Mouse (Mus musculus) right cerebral cortex, adult 18-20 months (tissue): Measurements from ENCODE around the gene Smg6.

Experiments
- DNase-seq: peaks from one replicate; pipeline ENCODE4 v3.0.0; 2022; ENCODE audit warnings: mixed read lengths

Smg6 gene

GRCm38 (mm10) chr11:75049807-75050206 lies 124.2 kb downstream of the Smg6 start:
- no peak for DNase-seq

GRCm38 (mm10) chr11:75051239-75051638 lies 125.6 kb downstream of the Smg6 start:
- DNase-seq = no peak

- no peak for DNase-seq
These were observed 126.3 kb downstream of the Smg6 start for GRCm38 (mm10) chr11:75051712-75052550.

- peak; percentile 28 for DNase-seq
These were observed 127.4 kb downstream of the Smg6 start for GRCm38 (mm10) chr11:75053020-75053419.

- DNase-seq = no peak
These were observed 128.1 kb downstream of the Smg6 start for GRCm38 (mm10) chr11:75053722-75054121.

DNA sequence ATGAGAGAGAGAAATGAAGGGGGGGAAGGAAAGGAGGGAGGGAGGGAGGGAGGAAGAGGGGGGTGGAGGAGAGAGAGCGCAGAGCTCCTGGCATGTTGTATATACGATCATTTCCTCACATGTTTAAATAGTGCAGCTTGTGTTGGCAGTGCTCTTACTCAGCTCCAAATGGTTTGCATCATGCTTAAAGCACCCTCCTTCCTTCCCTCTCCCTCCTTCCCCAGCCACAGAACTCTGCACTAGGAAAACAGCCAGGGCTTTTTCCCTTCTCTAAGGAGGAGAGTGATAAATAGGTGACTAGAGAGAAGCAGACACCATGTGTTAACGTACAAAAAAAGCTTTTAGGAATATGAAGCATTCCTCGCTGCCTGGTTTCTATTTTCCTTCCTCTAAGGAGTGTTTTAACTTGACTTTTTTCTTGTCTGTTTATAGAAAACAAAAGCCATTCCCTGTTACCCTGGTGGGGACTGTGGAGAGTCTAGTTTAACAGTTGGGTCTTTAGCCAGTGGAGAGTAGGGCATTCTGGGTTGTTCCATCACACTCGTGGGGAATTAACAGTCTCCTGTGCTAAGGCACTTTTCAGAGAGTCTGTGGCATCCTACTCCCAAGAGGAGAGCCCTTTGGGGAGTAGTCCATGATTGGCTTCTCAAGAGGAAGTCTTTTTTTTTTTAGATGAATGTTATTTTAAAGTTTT lies 128.7 kb downstream of the Smg6 start:
- peak; percentile 49 for DNase-seq

DNA sequence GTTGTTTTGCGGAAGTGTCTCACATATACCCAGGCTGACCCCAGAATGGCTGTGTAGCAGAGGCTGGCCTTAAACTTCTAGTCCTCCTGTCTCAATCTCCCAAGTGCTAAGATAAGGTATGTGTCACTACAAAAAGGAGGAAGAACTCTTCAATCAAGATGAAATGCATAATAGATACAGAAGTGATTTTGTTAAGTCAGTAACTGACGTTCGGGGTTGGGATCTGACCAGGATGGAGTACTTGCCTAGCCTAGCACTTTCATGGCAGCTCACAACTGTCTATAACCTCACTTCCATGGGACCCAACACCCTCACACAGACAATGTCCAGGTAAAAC lies 129.2 kb downstream of the Smg6 start:
- no peak for DNase-seq

GRCm38 (mm10) chr11:75062650-75063049 lies 137.0 kb downstream of the Smg6 start:
- no peak for DNase-seq

DNA sequence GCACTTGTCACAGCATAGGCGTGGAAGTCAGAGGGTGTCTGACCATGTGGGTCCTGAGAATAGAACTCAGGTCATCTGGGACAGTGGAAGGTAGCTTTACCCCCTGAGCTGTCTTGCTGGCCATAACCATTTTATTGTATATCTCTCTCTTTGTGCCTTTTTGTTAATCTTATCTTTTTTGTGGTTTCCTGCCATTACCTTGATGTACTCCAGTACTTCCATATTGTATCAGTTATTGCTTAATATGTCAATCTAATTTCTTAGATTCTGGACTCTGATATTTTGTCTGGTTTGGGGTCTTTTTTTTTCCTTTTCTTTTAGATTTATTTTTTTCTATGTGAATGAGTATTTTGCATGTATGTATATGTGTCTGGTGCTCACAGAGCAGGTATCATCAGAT lies 138.6 kb downstream of the Smg6 start:
- DNase-seq = no peak

GRCm38 (mm10) chr11:75071352-75071751 lies 145.7 kb downstream of the Smg6 start:
- DNase-seq = no peak

DNA sequence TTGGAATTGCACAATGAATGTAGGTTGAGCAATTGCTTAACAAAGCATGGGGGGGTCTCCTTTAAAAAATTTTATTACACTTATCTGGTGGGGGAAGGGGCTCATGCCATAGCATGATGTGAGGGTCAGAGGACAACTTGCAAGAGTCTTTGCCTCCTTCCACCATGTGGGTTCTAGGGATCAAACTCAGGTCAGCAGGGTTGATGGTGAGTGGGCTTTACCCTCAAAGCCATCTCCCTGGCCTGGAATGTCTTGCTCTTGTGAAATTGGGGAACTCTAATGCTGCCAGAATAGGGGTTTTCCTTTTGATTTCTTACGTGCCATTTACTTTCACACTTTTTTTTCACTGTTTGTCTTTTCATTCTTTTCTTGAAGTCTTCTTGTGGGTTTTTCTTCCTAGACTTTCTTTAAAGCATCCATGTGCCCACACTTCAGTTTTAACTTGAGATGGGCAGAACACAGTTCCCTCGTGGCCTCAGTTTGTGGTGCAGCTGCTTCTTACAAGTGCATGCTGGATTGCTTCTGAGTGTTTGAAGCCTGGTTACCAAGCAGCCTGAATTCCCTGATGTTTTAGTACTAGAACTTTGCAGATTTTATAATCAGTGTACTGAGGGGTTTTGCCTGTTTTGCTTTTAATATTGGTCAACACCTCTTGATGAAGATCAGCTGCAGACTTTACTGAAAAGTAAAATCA lies 147.5 kb downstream of the Smg6 start:
- no peak for DNase-seq

DNA sequence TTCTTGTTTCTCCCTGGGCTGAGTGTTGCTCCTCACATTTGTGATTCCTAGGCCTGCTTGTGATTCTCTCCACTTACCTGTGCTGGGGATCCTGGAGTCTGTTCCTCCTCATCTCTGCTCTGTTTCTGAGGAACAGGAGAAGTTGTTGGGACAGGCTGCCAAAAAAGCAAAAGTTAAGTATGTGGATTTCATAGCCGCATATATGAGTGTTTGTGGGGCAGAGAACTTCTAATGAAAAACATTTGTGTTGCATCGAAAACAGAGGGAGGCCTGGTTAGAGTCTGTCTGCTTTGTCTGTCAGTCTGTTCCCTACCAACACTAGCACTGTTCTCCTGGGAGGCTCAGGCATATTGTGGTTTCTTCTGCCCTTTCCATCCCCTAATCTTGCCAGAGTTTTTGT lies 148.1 kb downstream of the Smg6 start:
- DNase-seq = no peak

DNA sequence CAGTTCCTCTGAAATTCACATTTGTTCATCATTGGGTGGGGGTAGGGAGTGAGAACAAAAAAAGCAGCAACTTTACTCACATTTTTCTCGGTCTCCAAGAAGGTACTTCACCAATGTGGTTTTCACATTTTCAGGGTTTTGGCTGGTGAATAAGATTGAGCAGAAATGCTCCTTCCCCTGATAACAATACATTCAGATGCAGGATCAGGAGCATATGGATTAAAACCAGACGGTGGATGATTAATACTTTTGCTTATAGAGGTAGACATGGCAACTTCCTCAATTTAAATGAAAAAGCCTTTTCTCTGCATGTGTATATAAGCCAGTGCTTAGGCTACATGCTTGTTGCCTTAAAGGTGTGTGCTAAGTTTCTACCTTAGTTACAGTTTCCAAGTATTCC lies 148.9 kb downstream of the Smg6 start:
- no peak for DNase-seq

DNA sequence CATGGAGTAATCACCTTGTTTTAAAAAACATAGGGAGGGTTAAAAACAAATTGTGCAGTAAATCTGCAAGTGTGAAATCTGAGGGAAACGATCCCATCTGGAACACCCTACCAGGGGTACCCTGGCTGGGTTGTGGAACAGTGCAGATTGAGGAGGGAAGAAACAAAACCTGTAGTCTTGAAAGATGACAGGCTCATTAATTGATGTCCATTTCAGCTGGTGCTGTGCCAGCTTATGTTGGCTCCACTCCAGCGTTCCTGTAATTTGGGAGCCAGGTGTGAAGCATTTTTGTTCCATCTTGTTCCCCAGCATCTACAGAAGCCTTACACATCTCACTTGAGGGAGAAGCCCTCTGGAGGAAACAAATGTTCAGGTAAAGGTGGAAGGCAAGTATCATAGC lies 153.0 kb downstream of the Smg6 start:
- no peak for DNase-seq

DNA sequence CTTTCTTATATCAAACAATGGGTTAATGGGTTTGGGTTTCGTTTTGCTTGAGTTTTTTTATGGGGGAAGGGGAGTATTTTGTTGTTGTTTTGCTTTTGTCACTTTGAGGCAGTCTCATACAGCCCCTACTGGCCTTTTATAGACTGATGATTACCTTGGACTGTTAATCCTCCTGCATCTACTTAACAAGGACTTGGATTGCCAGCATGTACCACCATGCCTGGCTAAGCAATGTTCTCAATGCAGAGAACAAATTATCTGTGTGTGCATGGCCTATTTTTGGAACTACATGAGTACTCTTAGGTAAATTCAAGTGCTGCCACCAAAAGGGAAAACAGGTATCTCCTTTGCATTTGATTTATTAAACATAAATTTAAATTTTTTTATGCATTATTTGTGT lies 157.4 kb downstream of the Smg6 start:
- DNase-seq = no peak

DNA sequence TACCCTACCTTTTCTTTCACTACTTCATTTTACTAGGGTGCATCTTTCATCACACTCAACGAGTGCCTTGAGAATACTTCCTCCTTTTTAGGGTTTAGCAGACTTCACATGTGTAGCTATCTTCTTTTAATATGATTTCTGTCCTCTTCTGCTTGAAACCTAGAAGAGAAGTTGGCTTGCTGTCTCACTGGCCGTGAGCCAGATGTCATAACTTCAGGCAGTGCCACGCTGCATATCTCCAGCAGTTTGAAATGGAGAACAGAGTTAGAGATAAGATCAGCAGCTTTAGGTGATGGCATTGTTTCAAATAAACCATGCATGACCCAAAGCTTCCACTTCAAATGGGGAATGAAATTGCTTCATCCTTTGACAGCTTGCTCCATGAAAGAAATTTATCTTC lies 166.5 kb downstream of the Smg6 start:
- no peak for DNase-seq

- no peak for DNase-seq
These were observed 167.0 kb downstream of the Smg6 start for GRCm38 (mm10) chr11:75092656-75093055.

DNA sequence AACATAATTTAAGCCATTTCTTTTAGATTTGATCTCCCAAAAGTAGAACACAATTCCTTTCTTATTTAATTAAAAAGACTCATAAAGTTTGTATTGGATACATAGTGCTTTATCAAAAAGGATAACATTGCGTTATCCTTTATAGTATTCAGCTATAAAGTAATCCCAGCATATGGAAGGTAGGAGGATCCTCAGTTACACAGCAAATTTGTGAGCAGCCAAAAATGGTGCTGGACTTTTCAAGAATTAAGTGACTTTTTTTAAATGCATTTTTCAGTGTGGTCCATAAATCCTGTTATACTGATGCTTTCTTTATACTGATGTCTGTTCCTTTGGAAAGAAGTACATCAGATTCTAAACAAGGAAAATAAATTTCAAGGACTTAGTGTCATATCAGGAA lies 169.1 kb downstream of the Smg6 start:
- DNase-seq = no peak

- no peak for DNase-seq
These were observed 177.2 kb downstream of the Smg6 start for GRCm38 (mm10) chr11:75102763-75103339.

DNA sequence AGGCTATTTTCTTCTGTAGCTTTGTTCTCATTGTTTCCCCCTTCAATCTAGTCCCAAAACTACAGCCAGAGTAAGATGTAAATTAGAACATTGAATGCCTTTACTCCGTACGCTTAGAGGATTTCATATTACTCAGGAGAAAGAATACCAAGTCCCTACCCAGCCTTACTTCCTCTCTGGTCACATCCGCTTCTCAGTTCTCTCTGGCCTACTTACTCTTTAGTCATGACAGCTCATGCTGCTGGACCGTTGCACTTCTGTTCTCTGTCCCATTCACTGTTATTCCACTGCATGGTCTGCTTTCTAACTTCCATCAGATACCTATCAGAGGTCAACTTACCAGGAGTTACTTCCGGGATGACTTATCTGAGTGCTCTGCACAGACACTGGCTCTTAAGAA lies 181.0 kb downstream of the Smg6 start:
- no peak for DNase-seq

- DNase-seq = no peak
These were observed 183.3 kb downstream of the Smg6 start for GRCm38 (mm10) chr11:75108909-75109308.

DNA sequence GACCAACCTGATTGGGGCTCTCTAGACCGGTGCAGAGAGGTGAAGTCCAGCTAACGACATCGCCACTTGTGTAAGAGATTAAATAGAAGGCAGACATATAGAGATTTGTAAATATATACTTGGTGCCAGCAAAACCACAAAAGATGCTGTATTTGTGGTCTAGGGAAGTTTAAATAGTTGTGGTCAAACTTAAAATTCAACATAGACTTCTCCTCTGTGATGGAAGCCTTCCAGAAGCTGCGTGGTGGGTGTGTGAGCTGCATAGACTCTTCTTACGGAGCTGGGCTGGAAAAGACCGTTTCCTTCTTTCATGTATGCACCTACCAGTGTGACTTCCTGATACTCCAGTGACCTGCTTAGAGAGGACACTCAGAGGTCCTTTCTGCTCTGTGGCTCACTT lies 190.8 kb downstream of the Smg6 start:
- DNase-seq = no peak

GRCm38 (mm10) chr11:75118141-75118540 lies 192.5 kb downstream of the Smg6 start:
- peak; percentile 25 for DNase-seq

DNA sequence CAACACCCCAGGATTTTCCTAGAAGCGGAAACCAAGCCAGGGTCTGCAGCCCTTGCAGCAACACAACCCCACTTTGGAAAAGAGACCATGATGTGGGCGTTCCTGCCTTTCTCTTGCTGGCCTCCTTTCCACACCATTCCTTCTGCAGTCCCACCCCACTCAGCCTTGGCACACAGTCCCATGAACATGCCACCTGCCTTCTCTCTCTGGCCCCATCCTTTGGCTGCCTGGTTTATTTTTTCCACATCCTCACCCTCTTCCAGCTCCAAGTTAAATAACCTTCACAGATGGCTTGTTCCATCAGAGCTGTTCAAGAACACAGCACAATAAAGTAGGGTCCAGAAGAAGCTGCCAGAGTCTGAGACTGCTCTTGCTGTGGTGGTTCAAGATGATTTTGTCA lies 193.7 kb downstream of the Smg6 start:
- peak; percentile 68 for DNase-seq
